Mouse (Mus musculus) retina, postnatal 7 days (tissue): ENCODE results near the gene Ppp1r36.
"Not testable (repeated sequence)": the region's sequence is repeated elsewhere in the genome, so short reads cannot be mapped to it uniquely, and the experiment has no call there.

Experiments
- DNase-seq: peaks from one replicate; pipeline ENCODE4 v3.0.0-alpha.2; 2012; ENCODE audit warnings: low read depth, low spot score

The Ppp1r36 gene

GRCm38 (mm10) chr12:76448127-76448526 lies 30.8 kb downstream of the Ppp1r36 start:
- no peak for DNase-seq

GRCm38 (mm10) chr12:76452203-76452602 lies 34.9 kb downstream of the Ppp1r36 start:
- DNase-seq = no peak

DNA sequence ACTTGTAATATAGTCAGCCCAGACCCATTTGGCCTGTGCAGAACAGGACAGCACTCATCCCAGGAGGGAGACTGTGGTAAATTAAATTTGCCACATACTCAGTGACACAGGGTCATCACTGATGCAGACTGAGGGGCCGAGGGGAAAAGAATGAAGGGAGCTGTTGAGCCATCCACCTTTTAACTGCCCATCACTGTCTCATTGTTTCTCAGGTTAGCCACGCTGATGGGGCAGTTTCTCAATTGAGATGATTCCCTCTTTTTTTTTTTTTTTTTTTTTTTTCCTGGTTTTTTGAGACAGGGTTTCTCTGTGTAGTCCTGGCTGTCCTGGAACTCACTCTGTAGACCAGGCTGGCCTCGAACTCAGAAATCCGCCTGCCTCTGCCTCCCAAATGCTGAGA lies 41.1 kb downstream of the Ppp1r36 start:
- not testable (repeated sequence) for DNase-seq

GRCm38 (mm10) chr12:76459032-76459431 lies 41.7 kb downstream of the Ppp1r36 start:
- no peak for DNase-seq

DNA sequence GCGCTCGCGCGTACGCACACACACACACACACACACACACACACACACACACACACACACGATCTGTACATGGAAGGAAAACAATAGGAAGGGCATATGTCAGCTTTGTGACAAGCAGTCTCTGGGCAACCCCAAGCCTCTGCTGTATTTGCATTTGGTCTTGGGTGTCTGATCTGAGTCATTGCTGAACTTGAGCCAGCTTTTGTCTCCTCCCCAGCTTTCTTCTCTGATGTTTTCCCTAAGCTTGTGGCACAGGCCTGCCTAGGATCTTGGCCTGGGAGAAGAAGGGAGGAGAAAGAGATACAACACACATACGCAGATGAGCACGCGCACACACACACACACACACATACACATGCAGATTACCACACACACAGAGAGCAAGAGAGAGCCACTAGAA lies 46.1 kb downstream of the Ppp1r36 start:
- DNase-seq = no peak

DNA sequence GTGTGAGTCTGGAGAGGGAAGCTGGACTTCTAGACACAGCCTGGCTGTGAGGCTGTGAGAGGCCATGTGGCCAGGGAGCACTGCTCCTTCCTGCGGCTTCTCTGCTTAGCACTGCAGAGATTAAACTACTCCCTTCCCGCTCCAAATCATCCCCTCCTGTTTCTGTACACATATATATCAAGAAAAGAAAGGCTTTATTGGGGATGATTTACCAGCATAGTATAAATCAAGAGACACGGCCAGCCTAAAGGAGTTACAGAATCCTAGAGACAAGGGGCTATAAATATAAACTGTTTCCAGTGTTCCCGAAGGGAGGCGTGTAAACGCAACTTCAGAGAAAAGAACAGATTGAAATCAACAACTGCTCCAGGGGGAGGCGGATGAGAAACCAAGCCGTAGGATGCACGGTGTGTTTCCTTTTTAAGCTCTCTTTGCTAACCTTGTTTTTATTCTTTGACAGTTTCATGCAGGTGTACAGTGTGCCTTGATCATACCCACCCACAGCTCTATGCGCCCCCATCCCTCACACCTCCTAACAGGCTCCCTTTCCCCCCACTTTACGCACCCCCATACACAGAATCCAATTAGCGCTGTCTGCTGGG lies 47.4 kb downstream of the Ppp1r36 start:
- DNase-seq = no peak

DNA sequence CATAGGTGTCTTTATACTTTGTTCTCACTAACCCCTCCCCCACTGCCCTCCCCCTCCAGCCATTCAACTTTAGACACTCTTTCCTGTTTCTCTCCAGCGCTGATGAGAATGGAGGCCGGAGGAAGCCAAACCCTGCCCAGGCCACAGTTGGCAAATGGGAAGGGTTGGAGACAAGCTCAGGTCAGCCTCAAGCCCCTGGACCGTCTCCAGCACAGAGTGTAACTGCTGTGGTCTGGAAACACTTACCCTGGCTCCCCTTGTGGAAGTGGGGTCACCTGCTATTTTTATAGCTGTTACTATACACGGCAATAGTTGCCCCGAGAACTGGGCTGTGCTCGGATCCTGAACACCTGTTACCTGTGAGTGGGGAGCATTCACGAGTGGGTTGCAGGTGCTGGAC lies 49.3 kb downstream of the Ppp1r36 start:
- no peak for DNase-seq

GRCm38 (mm10) chr12:76467256-76467655 lies 49.9 kb downstream of the Ppp1r36 start:
- no peak for DNase-seq

DNA sequence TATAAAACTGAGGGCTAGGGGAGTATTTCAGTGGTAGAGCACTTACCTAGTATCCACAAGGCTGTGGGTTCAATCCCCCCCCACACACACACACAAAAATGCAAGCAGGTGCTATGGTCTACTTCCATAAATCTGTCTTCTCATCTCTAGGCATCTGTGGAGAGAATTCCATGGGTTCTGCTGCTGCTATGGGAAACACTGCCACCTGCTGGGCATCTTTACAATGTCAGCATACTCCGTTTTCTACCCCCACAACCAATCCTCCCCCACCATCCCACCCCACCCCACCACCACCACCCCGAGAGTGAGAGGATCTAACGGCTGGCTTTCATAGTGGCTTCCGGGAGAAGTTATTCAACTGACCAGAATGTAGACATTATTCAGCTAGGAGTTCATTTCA lies 54.7 kb downstream of the Ppp1r36 start:
- DNase-seq = peak; percentile 63

- no peak for DNase-seq
These were observed 56.4 kb downstream of the Ppp1r36 start for GRCm38 (mm10) chr12:76473562-76474245.

- DNase-seq = no peak
These were observed 56.9 kb downstream of the Ppp1r36 start for GRCm38 (mm10) chr12:76474246-76474583.

GRCm38 (mm10) chr12:76474802-76475201 lies 57.5 kb downstream of the Ppp1r36 start:
- DNase-seq = no peak

DNA sequence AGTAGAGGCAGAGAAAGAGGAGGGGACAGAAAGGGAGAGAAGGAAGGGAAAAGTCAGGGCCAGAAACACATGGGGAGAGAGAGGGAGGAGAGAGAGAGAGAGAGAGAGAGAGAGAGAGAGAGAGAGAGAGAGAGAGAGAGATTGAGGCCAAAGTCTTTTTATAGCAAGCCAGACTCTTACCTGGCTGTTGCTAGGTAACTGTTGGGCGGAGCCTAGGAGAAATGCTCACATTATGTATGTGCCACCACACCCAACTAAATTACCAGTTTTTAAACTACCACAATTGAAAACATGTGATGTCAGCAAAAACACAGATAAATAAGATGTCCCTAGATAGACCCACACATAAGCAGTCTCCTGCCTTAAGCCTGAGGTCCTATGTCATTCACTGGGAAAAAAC lies 58.8 kb downstream of the Ppp1r36 start:
- DNase-seq = no peak

DNA sequence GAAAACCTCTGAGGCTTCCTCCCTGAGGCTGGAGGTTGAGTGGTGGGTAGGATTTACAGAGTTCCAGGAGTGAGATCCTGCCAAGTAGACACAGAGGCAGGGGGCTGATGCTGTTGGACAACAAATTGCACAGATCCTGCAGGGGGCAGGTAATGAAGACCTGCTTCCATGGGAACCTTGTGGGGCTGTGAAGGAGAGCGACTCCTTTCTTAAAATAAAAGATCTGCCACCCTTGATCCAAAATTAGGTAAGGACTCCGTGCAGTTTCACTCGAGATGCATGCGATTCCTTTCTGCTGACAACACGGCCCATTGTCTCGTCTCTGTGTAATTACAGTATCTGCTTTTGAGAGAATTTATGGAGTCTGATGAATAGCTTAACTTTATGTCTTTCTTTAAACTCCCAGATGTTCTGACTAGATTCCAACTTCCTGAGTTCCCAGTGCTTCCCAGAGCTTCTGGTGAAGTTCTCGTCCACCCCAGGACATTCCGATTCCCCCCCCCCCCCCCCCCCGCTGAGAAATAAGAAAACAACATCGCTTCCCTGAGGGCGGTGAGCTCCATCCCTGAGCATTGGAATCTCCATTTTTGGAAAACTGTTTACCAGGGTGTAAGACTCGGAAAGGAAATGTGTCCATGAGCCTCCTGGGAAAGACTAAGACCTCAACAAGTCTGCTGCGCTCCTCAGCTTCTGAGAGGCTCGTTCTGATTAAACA lies 61.1 kb downstream of the Ppp1r36 start:
- DNase-seq = no peak

DNA sequence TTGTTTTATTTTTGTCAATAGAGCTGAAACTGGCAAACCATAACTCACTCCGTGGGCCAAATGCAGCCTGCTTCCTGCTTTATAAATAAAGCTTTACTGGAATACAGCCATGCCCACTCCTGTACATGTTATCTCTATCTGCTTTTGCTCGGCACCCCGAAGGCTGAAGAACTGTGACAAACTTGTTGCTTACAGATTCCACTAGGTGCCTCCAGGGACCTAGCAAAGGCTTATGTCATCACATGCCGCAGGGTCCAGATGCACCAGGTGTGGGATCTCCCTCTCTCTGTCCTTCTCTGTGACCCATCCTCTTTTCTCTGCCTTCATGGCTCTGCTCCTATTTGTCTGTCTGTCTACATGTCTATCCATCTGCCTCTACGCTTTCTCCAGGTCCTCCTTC lies 61.8 kb downstream of the Ppp1r36 start:
- no peak for DNase-seq

GRCm38 (mm10) chr12:76479836-76480495 lies 62.6 kb downstream of the Ppp1r36 start:
- DNase-seq = no peak

GRCm38 (mm10) chr12:76482446-76482845 lies 65.1 kb downstream of the Ppp1r36 start:
- no peak for DNase-seq

DNA sequence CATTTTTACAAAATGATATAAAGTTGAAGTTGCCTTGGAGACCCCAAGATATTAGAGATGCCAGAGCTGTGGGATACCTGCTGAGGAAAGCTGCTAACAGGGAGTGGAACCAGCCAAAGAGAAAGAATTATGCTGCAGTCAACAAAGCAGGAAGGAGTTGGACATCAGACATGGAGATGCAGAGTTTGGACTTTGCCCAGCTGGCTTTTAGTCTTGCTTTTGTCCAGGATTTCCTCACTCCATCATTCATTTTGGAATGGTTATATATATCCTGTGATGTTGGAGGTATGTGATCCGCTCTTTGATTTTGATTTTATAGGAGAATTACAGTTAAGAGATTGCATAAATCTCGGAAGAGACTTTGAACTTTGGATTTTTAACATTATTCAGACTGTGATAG lies 65.6 kb downstream of the Ppp1r36 start:
- no peak for DNase-seq

- DNase-seq = no peak
These were observed 67.5 kb downstream of the Ppp1r36 start for GRCm38 (mm10) chr12:76484881-76485280.

DNA sequence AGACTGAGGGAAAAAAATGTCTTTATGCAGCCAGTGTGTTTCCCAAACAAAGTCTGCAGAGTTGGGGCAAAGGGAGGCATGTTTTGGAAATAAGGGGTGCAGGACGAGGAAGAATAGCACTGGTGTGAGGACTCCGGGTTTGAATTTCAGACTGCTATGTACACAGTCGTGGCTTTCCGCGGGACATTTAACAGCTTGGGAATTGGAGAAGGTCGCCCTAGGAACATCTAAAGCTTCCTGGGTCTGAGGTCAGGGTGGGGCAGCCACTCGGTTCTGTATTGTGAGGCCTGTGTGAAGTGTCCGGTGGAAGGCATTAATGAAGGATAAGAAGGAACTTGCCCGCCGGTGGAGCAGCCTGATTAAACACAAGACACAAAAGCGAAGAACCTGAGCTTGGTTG lies 68.0 kb downstream of the Ppp1r36 start:
- no peak for DNase-seq

DNA sequence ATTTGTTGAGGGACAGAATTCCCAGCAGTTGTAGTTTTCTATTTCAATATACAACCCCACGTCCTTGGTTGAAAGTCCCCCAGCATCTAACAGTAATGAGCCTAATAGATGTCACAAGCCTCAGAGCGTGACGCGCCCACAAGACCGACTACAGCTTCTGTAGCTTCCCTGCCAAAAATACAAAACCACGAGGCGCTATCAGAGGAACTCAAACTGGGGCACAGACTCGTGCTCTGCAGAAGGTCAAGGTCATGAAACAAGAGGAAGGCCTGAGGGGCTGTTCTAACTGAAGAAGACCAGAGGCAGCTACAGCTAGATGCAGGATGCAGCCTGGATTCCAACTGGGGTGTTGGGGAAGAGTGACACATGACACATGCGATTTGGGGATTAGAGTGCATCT lies 69.6 kb downstream of the Ppp1r36 start:
- no peak for DNase-seq
